Mouse (Mus musculus): Measurements from ENCODE around the gene Nprl2. TPM values are rescaled to one million over a fixed set of nuclear protein-coding genes. Genes with fewer than 3 reads are reported as not detected.

Nprl2 gene
- polyA plus RNA-seq, 1 experiment = 83.5 TPM

DNA sequence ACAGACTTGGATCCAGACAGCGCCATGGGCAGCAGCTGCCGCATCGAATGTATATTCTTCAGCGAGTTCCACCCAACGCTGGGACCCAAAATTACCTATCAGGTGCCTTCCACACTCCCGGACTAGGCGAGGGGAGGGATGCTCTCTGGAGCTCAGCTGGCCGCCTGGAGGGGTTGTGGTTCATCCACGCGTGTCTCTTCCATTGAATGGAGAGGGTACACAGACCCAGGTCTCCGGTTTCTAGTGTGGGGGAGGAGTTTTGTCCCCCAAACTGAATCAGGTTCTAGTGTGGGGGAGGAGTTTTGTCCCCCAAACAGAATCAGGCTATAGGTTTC, 293 bp downstream of the Nprl2 start:
- no peak for DNase-seq
- Histone ChIP-seq H3K4me1 (replicated peaks; ENCODE audit: control insufficient read depth, insufficient read depth, low read length) (peaks cover 31% of the 10 kb centered on the region), H3K4me3 (ENCODE audit: control insufficient read depth, insufficient read depth, low read length) (peak overlapping the region; percentile 85), H3K27ac (ENCODE audit: control insufficient read depth, insufficient read depth, low read length) (peak overlapping the region; percentile 11; the same call in 1 of the 2 replicates), H3K36me3 (ENCODE audit: control insufficient read depth, insufficient read depth, low read length) (peaks cover 17% of the 10 kb centered on the region), H3K27me3 (ENCODE audit: control insufficient read depth, insufficient read depth, low read length) (no peaks in the 10 kb centered on the region)
- TF ChIP-seq CTCF (IDR thresholded peaks at IDR 0.05; ENCODE audit: borderline replicate concordance, control insufficient read depth, extremely low read depth, insufficient read depth, low read length, poor library complexity) (peak; percentile 39; the same call in 1 of the 2 replicates), POLR2A (IDR thresholded peaks at IDR 0.05; ENCODE audit: control insufficient read depth, extremely low read depth, insufficient read depth, low read length, poor library complexity) (no peak)
- under 1% methylated on average over 11 of the region's 11 CpGs for WGBS

DNA sequence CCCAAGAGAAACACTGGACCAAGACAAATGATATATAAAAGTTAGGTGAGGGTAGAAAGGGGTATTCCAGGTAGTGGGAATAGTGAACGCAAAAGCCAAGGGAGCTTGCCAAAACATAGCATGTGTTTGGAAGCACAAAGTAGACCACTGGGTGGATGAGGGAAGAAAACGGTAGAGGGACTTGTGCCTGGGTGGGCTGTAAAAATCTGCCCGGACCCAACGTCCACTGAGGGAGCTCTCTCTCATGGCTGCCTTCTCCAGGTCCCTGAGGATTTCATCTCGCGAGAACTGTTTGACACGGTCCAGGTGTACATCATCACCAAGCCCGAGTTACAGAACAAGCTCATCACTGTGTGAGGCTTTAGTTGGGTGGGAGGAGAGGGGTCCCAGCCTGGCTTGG, 695 bp downstream of the Nprl2 start:
- Histone ChIP-seq H3K27me3 (ENCODE audit: control insufficient read depth, insufficient read depth, low read length) (no peaks in the 10 kb centered on the region), H3K4me3 (ENCODE audit: control insufficient read depth, insufficient read depth, low read length) (no peak overlapping the region), H3K4me1 (replicated peaks; ENCODE audit: control insufficient read depth, insufficient read depth, low read length) (peaks cover 33% of the 10 kb centered on the region), H3K27ac (ENCODE audit: control insufficient read depth, insufficient read depth, low read length) (no peak overlapping the region), H3K36me3 (ENCODE audit: control insufficient read depth, insufficient read depth, low read length) (peaks cover 16% of the 10 kb centered on the region)
- no peak for DNase-seq
- WGBS = 60% methylated on average over 8 of the region's 8 CpGs
- TF ChIP-seq POLR2A (IDR thresholded peaks at IDR 0.05; ENCODE audit: control insufficient read depth, extremely low read depth, insufficient read depth, low read length, poor library complexity) (no peak), CTCF (IDR thresholded peaks at IDR 0.05; ENCODE audit: borderline replicate concordance, control insufficient read depth, extremely low read depth, insufficient read depth, low read length, poor library complexity) (no peak)

DNA sequence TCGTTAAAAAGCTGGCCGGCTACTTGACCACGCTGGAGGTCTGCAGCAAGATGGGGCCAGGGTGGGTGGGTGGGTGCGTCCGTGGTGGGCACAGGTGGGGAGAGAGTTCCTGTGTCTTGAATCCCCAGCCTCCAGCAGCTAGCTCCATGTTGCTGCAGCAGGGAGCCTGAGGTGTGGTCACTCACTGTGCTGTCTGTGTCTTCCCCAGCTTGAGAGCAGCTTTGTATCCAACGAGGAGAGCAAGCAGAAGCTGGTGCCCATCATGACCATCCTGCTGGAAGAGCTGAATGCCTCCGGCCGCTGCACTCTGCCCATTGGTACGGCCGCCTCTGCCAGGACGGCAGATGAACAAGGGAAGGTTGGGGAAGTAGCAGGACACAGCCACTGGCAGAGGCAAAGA, 1.3 kb downstream of the Nprl2 start:
- Histone ChIP-seq H3K36me3 (ENCODE audit: control insufficient read depth, insufficient read depth, low read length) (peaks cover 10% of the 10 kb centered on the region), H3K27me3 (ENCODE audit: control insufficient read depth, insufficient read depth, low read length) (no peaks in the 10 kb centered on the region), H3K27ac (ENCODE audit: control insufficient read depth, insufficient read depth, low read length) (no peak overlapping the region), H3K4me3 (ENCODE audit: control insufficient read depth, insufficient read depth, low read length) (no peak overlapping the region), H3K4me1 (replicated peaks; ENCODE audit: control insufficient read depth, insufficient read depth, low read length) (peaks cover 34% of the 10 kb centered on the region)
- no peak for DNase-seq
- TF ChIP-seq POLR2A (IDR thresholded peaks at IDR 0.05; ENCODE audit: control insufficient read depth, extremely low read depth, insufficient read depth, low read length, poor library complexity) (no peak), CTCF (IDR thresholded peaks at IDR 0.05; ENCODE audit: borderline replicate concordance, control insufficient read depth, extremely low read depth, insufficient read depth, low read length, poor library complexity) (no peak)
- WGBS = 96% methylated on average over 11 of the region's 11 CpGs

DNA sequence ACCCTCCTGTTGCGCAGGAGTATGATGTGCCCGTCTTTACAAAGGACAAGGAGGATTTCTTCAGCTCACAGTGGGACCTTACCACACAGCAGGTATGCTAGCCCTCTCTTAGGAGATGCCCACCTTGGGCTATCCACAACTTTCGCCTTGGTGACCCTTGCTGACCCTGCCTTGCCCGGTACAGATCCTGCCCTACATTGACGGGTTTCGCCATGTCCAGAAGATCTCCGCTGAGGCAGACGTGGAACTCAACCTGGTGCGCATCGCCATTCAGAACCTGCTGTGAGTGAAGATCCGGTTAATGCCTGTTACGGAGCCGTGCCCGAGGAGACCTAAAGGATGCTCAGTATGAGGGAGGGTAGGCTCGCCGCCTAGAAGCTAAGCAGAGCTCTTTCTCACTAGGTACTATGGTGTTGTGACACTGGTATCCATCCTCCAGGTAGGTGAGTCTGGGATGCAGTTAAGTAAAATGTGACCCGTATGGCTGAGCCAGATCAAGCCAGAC, 2.2 kb downstream of the Nprl2 start:
- H3K4me3 ChIP-seq (ENCODE audit: control insufficient read depth, insufficient read depth, low read length) = no peak overlapping the region
- WGBS = 97% methylated on average over 17 of the region's 17 CpGs
- no peak for TF ChIP-seq POLR2A (IDR thresholded peaks at IDR 0.05; ENCODE audit: control insufficient read depth, extremely low read depth, insufficient read depth, low read length, poor library complexity)
- DNase-seq = no peak
- no peaks in the 10 kb centered on the region for H3K27me3 ChIP-seq (ENCODE audit: control insufficient read depth, insufficient read depth, low read length)
- H3K36me3 ChIP-seq (ENCODE audit: control insufficient read depth, insufficient read depth, low read length) = peaks cover 2% of the 10 kb centered on the region; the same call in 1 of the 2 replicates
- peaks cover 34% of the 10 kb centered on the region for H3K4me1 ChIP-seq (replicated peaks; ENCODE audit: control insufficient read depth, insufficient read depth, low read length)
- no peak overlapping the region for H3K27ac ChIP-seq (ENCODE audit: control insufficient read depth, insufficient read depth, low read length)

DNA sequence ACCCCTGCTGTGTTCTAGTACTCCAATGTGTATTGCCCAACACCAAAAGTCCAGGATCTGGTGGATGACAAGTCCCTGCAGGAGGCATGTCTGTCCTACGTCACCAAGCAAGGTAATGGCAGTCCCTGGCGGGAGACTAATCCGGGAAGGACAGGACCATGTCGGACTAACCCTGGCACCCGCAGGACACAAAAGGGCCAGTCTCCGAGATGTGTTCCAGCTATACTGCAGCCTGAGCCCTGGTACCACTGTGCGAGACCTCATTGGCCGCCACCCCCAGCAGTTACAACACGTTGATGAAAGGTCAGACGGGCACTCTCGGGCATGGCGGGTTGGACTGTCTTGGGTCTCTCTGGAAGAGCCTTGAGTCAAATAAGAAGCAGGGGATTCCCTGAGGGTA, 2.7 kb downstream of the Nprl2 start:
- no peak overlapping the region for H3K4me3 ChIP-seq (ENCODE audit: control insufficient read depth, insufficient read depth, low read length)
- H3K36me3 ChIP-seq (ENCODE audit: control insufficient read depth, insufficient read depth, low read length) = no peaks in the 10 kb centered on the region
- TF ChIP-seq CTCF (IDR thresholded peaks at IDR 0.05; ENCODE audit: borderline replicate concordance, control insufficient read depth, extremely low read depth, insufficient read depth, low read length, poor library complexity) (no peak), POLR2A (IDR thresholded peaks at IDR 0.05; ENCODE audit: control insufficient read depth, extremely low read depth, insufficient read depth, low read length, poor library complexity) (no peak)
- H3K27me3 ChIP-seq (ENCODE audit: control insufficient read depth, insufficient read depth, low read length) = no peaks in the 10 kb centered on the region
- H3K4me1 ChIP-seq (replicated peaks; ENCODE audit: control insufficient read depth, insufficient read depth, low read length) = peaks cover 34% of the 10 kb centered on the region
- no peak for DNase-seq
- no peak overlapping the region for H3K27ac ChIP-seq (ENCODE audit: control insufficient read depth, insufficient read depth, low read length)
- WGBS = 97% methylated on average over 12 of the region's 12 CpGs

DNA sequence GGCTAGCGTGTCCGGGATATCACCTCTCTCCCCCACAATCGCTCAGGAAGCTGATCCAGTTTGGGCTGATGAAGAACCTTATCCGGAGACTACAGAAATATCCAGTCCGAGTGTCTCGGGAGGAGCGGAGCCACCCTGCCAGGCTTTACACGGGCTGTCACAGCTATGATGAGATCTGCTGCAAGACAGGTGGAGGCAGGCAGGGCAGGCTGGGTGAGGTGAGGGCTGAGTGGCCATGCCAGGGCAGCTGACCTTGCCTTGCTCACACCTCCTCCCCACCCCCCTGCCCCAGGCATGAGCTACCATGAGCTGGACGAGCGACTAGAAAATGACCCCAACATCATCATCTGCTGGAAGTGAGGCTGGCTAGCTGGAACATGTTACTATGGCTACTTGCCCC, 3.2 kb downstream of the Nprl2 start:
- no peak overlapping the region for H3K27ac ChIP-seq (ENCODE audit: control insufficient read depth, insufficient read depth, low read length)
- TF ChIP-seq POLR2A (IDR thresholded peaks at IDR 0.05; ENCODE audit: control insufficient read depth, extremely low read depth, insufficient read depth, low read length, poor library complexity) (no peak), CTCF (IDR thresholded peaks at IDR 0.05; ENCODE audit: borderline replicate concordance, control insufficient read depth, extremely low read depth, insufficient read depth, low read length, poor library complexity) (no peak)
- no peak overlapping the region for H3K4me3 ChIP-seq (ENCODE audit: control insufficient read depth, insufficient read depth, low read length)
- no peak for DNase-seq
- WGBS = 89% methylated on average over 10 of the region's 10 CpGs
- H3K27me3 ChIP-seq (ENCODE audit: control insufficient read depth, insufficient read depth, low read length) = no peaks in the 10 kb centered on the region
- peaks cover 35% of the 10 kb centered on the region for H3K4me1 ChIP-seq (replicated peaks; ENCODE audit: control insufficient read depth, insufficient read depth, low read length)
- no peaks in the 10 kb centered on the region for H3K36me3 ChIP-seq (ENCODE audit: control insufficient read depth, insufficient read depth, low read length)

DNA sequence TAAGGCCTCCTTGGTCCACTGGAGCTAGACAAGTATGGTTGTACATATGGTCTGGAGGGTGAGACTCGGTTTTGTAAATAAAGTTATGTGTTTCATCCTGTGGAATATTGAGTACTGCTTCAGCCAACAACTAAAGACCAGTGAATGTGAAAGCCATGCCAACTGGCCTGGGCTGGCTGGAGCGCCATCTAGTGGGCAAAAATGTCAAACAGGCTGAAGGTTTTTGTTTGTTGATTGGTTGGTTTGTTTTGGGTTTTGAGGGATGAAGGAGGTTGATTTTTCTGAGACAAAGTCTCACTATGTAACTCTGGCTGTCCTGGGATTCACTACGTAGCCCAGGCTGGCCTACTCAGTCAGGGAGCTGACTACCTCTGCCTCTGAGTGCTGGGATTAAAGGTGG, 3.6 kb downstream of the Nprl2 start:
- Histone ChIP-seq H3K4me3 (ENCODE audit: control insufficient read depth, insufficient read depth, low read length) (no peak overlapping the region), H3K4me1 (replicated peaks; ENCODE audit: control insufficient read depth, insufficient read depth, low read length) (peaks cover 39% of the 10 kb centered on the region), H3K27ac (ENCODE audit: control insufficient read depth, insufficient read depth, low read length) (no peak overlapping the region), H3K36me3 (ENCODE audit: control insufficient read depth, insufficient read depth, low read length) (no peaks in the 10 kb centered on the region), H3K27me3 (ENCODE audit: control insufficient read depth, insufficient read depth, low read length) (no peaks in the 10 kb centered on the region)
- 26% methylated on average over 3 of the region's 3 CpGs for WGBS
- DNase-seq = peak; percentile 73
- TF ChIP-seq CTCF (IDR thresholded peaks at IDR 0.05; ENCODE audit: borderline replicate concordance, control insufficient read depth, extremely low read depth, insufficient read depth, low read length, poor library complexity) (0 out of 2 replicates have a peak, but pooled peaks have one; percentile 20), POLR2A (IDR thresholded peaks at IDR 0.05; ENCODE audit: control insufficient read depth, extremely low read depth, insufficient read depth, low read length, poor library complexity) (no peak)
